ENCODE assay signal across 24 mouse cellular contexts in genomic region chr10:16233612-16234106, GRCm38 (mm10).
"Had no signal": no experiment of that assay in that cellular context is flagged by ENCODE, and none has a peak within 500 bp of the region (broad histone marks: within the 10 kb centered on the region; RNA-seq: fewer than 3 reads in every experiment).

No protein-coding gene starts in this region.

- H3K9ac ChIP-seq: heart, embryonic 12.5 days; hindbrain, embryonic 12.5 days; hindbrain, embryonic 15.5 days; intestine, embryonic 15.5 days; limb, embryonic 12.5 days had no signal

- H3K36me3 ChIP-seq: heart, embryonic 10.5 days; heart, embryonic 12.5 days; hindbrain, embryonic 10.5 days; hindbrain, embryonic 12.5 days; hindbrain, embryonic 15.5 days; intestine, embryonic 15.5 days; limb, embryonic 10.5 days; limb, embryonic 12.5 days had no signal

- H3K27me3 ChIP-seq: heart, embryonic 12.5 days; hindbrain, embryonic 12.5 days; hindbrain, embryonic 15.5 days; intestine, embryonic 15.5 days; limb, embryonic 12.5 days had no signal

- H3K27ac ChIP-seq: gastrocnemius, adult 2 months; heart, embryonic 10.5 days; hindbrain, embryonic 10.5 days; hindbrain, embryonic 12.5 days; hindbrain, embryonic 15.5 days; intestine, embryonic 15.5 days; layer of hippocampus, adult 2 months; left cerebral cortex, adult 2 months; limb, embryonic 10.5 days; limb, embryonic 12.5 days had no signal

- DNase-seq: gastrocnemius, adult 2 months; gastrocnemius, postnatal 10 days; gastrocnemius, postnatal 25 days; heart, adult 18-20 months; heart, postnatal 10 days; heart, postnatal 4 days; kidney, adult 18-20 months; kidney, adult 8-10 months; kidney, postnatal 10 days; kidney, postnatal 25 days; kidney, postnatal 4 days; liver had no signal

- H3K4me1 ChIP-seq: heart, embryonic 10.5 days; heart, embryonic 12.5 days; hindbrain, embryonic 10.5 days; hindbrain, embryonic 12.5 days; hindbrain, embryonic 15.5 days; intestine, embryonic 15.5 days; limb, embryonic 10.5 days; limb, embryonic 12.5 days had no signal

- H3K4me2 ChIP-seq: heart, embryonic 12.5 days; hindbrain, embryonic 12.5 days; hindbrain, embryonic 15.5 days; intestine, embryonic 15.5 days; limb, embryonic 12.5 days had no signal

- H3K9me3 ChIP-seq: heart, embryonic 10.5 days; heart, embryonic 12.5 days; hindbrain, embryonic 10.5 days; hindbrain, embryonic 12.5 days; hindbrain, embryonic 15.5 days; intestine, embryonic 15.5 days; limb, embryonic 10.5 days; limb, embryonic 12.5 days had no signal

- ATAC-seq: inflammation-experienced regulatory T-cells, adult 6 months; intestine, embryonic 15.5 days; intestine, postnatal 0 days had no signal

- H3K4me3 ChIP-seq: gastrocnemius, adult 2 months; heart, embryonic 10.5 days; heart, embryonic 12.5 days; hindbrain, embryonic 10.5 days; hindbrain, embryonic 12.5 days; hindbrain, embryonic 15.5 days; intestine, embryonic 15.5 days; layer of hippocampus, adult 2 months; left cerebral cortex, adult 2 months; limb, embryonic 10.5 days; limb, embryonic 12.5 days had no signal
